Mouse (Mus musculus): ENCODE measurements around the gene Ntrk2.
A peak's percentile ranks its signal among the peaks of the same experiment; 100 is the strongest.

Ntrk2 gene

GRCm38 (mm10) chr13:59119596-59120394 is 313.4 kb downstream of the Ntrk2 start:
- no peak for DNase-seq

- no peak for DNase-seq
Observed at GRCm38 (mm10) chr13:59143141-59143744, 336.9 kb downstream of the Ntrk2 start.

GRCm38 (mm10) chr13:59144321-59144856 is 338.0 kb downstream of the Ntrk2 start:
- DNase-seq: no peak

GRCm38 (mm10) chr13:59145677-59146555 is 339.5 kb downstream of the Ntrk2 start:
- peak in 1 of 2 experiments; percentile 59 for DNase-seq

- no peak for DNase-seq
Observed at GRCm38 (mm10) chr13:59146616-59147015, 340.2 kb downstream of the Ntrk2 start.

GRCm38 (mm10) chr13:59147976-59148375 is 341.6 kb downstream of the Ntrk2 start:
- no peak for DNase-seq

GRCm38 (mm10) chr13:59148793-59149192 is 342.4 kb downstream of the Ntrk2 start:
- DNase-seq: no peak

- no peak for DNase-seq
Observed at GRCm38 (mm10) chr13:59164015-59164414, 357.6 kb downstream of the Ntrk2 start.

- DNase-seq: peak in 1 of 2 experiments; percentile 15
Observed at GRCm38 (mm10) chr13:59173840-59174239, 367.5 kb downstream of the Ntrk2 start.

- peak; percentile 14 to 38 for DNase-seq
Observed at GRCm38 (mm10) chr13:59176021-59176420, 369.7 kb downstream of the Ntrk2 start.

GRCm38 (mm10) chr13:59176485-59176884 is 370.1 kb downstream of the Ntrk2 start:
- DNase-seq: no peak

GRCm38 (mm10) chr13:59177003-59177402 is 370.6 kb downstream of the Ntrk2 start:
- DNase-seq: no peak

GRCm38 (mm10) chr13:59179986-59180385 is 373.6 kb downstream of the Ntrk2 start:
- no peak for DNase-seq

GRCm38 (mm10) chr13:59180781-59181180 is 374.4 kb downstream of the Ntrk2 start:
- DNase-seq: peak in 1 of 2 experiments; percentile 36

- peak in 1 of 2 experiments; percentile 23 for DNase-seq
Observed at GRCm38 (mm10) chr13:59181188-59181947, 375.0 kb downstream of the Ntrk2 start.

GRCm38 (mm10) chr13:59182630-59183029 is 376.3 kb downstream of the Ntrk2 start:
- peak; percentile 63 to 74 for DNase-seq

All from cerebellum, postnatal 25 days (tissue).